Mouse (Mus musculus) spleen, adult 2 months (tissue): ENCODE results near the gene Magi1.

Source experiments
- CTCF ChIP-seq: fragments of 200-500 bp; IDR thresholded peaks from 2 replicates; pipeline ENCODE4 v1.5.1; 2011; ENCODE audit warnings: mild to moderate bottlenecking, inconsistent platforms; ENCODE audit not compliant: insufficient read depth, insufficient read length, insufficient replicate concordance; ENCODE audit errors: extremely low read depth
- POLR2A ChIP-seq: fragments of 200-500 bp; IDR thresholded peaks from 2 replicates; pipeline ENCODE4 v1.6.1; 2011; ENCODE audit warnings: low read depth, low read length, inconsistent platforms

DNA sequence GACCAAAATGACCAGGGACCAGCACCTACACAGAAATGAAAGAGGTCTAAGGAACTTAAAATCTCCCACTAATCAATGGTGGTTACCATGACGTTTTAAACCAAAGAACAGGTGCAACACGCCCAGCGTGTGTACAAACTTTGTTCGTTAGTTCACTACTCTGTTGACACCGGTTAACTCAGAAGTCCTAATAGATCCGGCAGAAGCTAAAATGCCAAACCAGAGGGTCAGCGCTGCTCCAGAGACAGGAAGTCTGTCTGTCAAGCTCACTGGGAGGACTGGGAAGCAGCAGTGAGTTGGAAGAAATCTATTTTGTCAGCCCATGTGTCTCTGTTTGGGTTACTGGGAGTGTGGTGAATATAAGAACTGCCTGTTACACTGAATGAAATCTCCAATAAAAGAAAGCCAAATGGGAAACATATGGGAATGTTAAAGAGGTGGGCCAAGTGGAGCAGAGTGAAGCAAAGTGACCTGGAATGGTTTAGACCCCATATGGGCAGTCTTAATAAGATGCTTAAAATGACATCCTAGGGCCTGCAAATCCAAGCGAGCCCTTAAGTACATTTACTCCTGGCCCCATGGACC, 161.1 kb downstream of the Magi1 start:
- no peak for TF ChIP-seq CTCF
- no peak for TF ChIP-seq POLR2A
